Mouse (Mus musculus) megakaryocyte, embryonic 14.5 days (primary cell): ENCODE measurements around the gene 2010111I01Rik.

Source experiments
- FLI1 ChIP-seq: IDR thresholded peaks from 2 replicates; pipeline ENCODE4 v1.6.1; 2012; ENCODE audit warnings: low read length, inconsistent platforms, mixed read lengths
- GATA1 ChIP-seq: IDR thresholded peaks from 3 replicates; pipeline ENCODE4 v1.6.1; 2012; ENCODE audit warnings: mixed read lengths, low read length, inconsistent platforms, borderline replicate concordance

DNA sequence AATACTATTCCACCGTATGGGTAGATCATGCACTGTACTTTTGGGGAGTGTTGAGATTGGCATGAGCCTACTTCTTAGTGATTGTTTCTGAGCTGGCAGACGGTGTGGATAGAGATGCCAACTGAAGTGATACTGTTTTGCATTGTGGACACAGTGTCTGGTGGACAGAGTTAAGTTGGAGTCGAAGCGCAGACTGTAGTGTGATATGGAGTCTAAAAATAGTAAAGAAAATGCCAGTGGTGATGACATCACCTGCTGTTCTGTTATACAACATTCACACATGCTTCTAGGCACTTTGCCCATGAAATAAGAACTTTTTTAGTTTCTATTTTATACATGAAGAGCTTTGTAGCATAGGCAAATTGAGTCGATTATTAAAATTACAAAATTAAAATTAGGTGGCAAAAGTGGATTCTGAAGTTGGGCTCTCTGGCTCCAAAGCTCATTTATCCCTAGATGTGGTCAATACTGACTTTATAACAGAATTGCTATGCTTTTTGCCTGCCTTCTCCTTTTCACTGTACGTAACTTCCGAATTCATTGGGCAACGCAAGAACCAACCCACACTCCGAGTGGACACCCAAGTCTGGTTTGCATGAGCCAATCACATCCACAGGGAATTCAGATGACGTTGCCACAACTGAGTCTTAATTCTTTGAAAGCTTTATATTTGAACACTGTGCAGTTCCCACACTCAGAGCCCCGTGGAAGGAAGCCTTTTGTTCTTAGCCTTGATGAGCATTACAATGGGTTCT, 6.0 kb downstream of the 2010111I01Rik start:
- TF ChIP-seq GATA1: no peak
- TF ChIP-seq FLI1: no peak
